Mouse (Mus musculus) CH12.LX (cell line): ENCODE measurements around the gene Gm43951.

Experiments
- EP300 ChIP-seq: IDR thresholded peaks from 2 replicates; pipeline ENCODE4 v1.6.1; 2011; ENCODE audit warnings: low read length, improper control_type of control experiment
- POLR2A ChIP-seq: IDR thresholded peaks from 2 replicates; pipeline ENCODE4 v1.6.1; 2011; ENCODE audit warnings: low read depth, mild to moderate bottlenecking, improper control_type of control experiment, low read length
- POLR2AphosphoS2 ChIP-seq: IDR thresholded peaks from 2 replicates; pipeline ENCODE4 v1.6.1; 2011; ENCODE audit warnings: low read depth, low read length, improper control_type of control experiment

DNA sequence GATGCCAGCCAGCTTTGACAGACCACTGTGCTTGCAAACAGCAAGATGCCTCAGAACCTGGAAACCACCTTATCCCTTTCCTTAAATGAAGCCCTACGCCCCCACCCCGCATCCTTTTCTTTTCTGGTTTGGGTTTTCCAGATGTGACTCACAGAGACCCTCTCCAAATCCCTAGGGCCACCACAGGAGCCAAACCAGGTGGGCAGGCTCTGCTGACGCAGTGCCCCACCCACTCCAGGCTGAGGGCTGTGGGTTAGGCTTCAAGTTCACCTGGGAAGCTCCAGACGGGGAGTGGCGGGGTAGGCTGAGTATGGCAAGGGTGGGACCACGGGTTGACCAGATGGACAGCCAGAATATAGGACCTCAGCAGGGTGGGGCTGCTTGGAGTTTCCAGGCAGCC, 20.3 kb upstream of the Gm43951 start:
- TF ChIP-seq POLR2AphosphoS2: no peak
- TF ChIP-seq EP300: no peak
- TF ChIP-seq POLR2A: no peak
